Mouse (Mus musculus): ENCODE measurements around the gene Nynrin. TPM values are rescaled to one million over a fixed set of nuclear protein-coding genes. Genes with fewer than 3 reads are reported as not detected.

Nynrin gene
- total and polyA plus RNA-seq, 3 experiments, result not detected

DNA sequence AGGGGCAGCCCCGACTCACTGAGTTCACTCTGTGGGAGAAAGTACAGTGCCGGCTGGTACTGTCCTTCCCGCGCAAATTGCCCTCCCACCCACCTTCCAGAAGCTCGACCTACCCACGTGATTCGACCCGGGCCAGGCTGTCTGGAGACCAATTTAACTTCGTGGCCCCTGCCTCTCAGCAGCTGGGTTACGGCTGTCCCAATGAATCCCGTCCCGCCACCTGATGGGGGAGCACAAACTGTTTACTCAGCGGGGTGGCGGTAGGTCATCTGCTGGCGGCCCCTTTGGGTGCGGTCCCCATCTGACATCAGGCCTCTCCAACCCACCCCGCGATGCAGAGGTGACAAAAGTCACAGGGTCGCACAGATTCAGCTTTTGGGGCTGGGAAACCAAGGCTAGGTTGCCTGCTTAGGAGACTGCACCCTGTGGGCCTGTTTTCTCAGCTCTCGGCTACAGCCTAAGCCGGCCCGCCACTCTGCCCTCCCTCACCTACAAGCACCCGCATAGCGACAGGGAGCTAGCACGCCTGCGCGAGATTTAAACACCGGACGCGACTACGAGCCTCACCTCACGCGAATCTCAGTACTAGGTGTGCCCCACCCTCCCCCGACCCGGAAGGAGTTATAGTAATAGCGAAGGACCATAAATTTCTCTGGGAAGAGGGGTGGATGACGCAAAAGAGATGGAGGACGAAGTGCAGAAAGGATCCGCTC is 46.0 kb downstream of the Nynrin start, which contains the start of gene Sdr39u1:
TSS of gene Sdr39u1 (minus strand) at position 593 of the 713 bp plus-strand sequence.
- Histone ChIP-seq H3K27ac (ENCODE audit: control insufficient read depth, low read depth, low read length) (no peak within 1 kb of the TSS), H3K79me2 (ENCODE audit: control insufficient read depth, insufficient read depth, low read length, poor library complexity) (no peaks in the 10 kb centered on the region), H3K9me3 (replicated peaks; ENCODE audit: insufficient read depth, low read length) (no peaks in the 10 kb centered on the region), H3K36me3 (ENCODE audit: control insufficient read depth in 1 of 2, insufficient read depth in 2 of 2, low read length in 2 of 2) (no peaks in the 10 kb centered on the region; a peak in 1 of 4 replicates), H3K4me1 (ENCODE audit: control insufficient read depth in 1 of 2, insufficient read depth in 2 of 2, low read length in 2 of 2) (peaks cover 0 to 5% of the 10 kb centered on the region in 2 experiments; a peak in 2 of 4 replicates), H3K4me3 (ENCODE audit: control insufficient read depth in 1 of 2, insufficient read depth in 1 of 2, low read depth in 2 of 2, low read length in 2 of 2) (no peak within 1 kb of the TSS), H3K27me3 (ENCODE audit: control insufficient read depth in 1 of 2, insufficient read depth in 2 of 2, low read length in 2 of 2) (peaks cover 0 to 2% of the 10 kb centered on the region in 2 experiments; a peak in 1 of 4 replicates), H3K9ac (ENCODE audit: control insufficient read depth, low read depth, low read length, poor library complexity, severe bottlenecking) (no peak within 1 kb of the TSS)
- no peak for DNase-seq (ENCODE audit: low read depth, low spot score)
- TF ChIP-seq POLR2A (IDR thresholded peaks at IDR 0.05; ENCODE audit: control insufficient read depth in 1 of 2, insufficient read depth in 1 of 2, low read depth in 1 of 2, low read length in 2 of 2, poor library complexity in 1 of 2) (no peak), UBTF (IDR thresholded peaks at IDR 0.05; ENCODE audit: borderline replicate concordance, insufficient read depth, low read depth, low read length) (no peak), USF2 (IDR thresholded peaks at IDR 0.05; ENCODE audit: borderline replicate concordance in 1 of 2, insufficient read depth in 1 of 2, low read depth in 1 of 2, low read length in 2 of 2) (no peak), MAZ (IDR thresholded peaks at IDR 0.05; ENCODE audit: low read depth, low read length) (no peak), HCFC1 (IDR thresholded peaks at IDR 0.05; ENCODE audit: low read depth, low read length) (no peak), RCOR1 (IDR thresholded peaks at IDR 0.05; ENCODE audit: low read depth, low read length) (no peak)

DNA sequence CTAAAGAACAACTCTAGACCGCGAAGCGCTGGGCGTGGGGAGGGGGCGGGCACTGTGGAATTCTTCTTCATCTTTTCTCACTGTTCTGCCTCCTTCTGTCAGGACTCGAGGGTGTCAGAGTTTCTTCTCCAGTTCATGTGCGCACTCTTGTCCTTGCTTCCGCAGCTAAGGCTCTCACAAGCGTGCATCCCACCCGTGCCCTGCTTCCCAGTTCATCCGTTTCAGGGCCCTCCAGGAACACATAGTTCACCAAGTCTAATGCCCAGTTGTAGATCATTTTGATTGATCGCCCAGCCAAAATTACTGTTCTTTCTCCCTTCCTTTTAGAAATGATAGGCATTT is 46.6 kb downstream of the Nynrin start:
- no peaks in the 10 kb centered on the region for H3K36me3 ChIP-seq (ENCODE audit: control insufficient read depth in 1 of 2, insufficient read depth in 2 of 2, low read length in 2 of 2)
- peaks cover 0 to 2% of the 10 kb centered on the region in 2 experiments; a peak in 1 of 4 replicates for H3K27me3 ChIP-seq (ENCODE audit: control insufficient read depth in 1 of 2, insufficient read depth in 2 of 2, low read length in 2 of 2)
- H3K4me1 ChIP-seq (ENCODE audit: control insufficient read depth in 1 of 2, insufficient read depth in 2 of 2, low read length in 2 of 2), result peaks cover 0 to 5% of the 10 kb centered on the region in 2 experiments; a peak in 2 of 4 replicates
- H3K9ac ChIP-seq (ENCODE audit: control insufficient read depth, low read depth, low read length, poor library complexity, severe bottlenecking), result no peak overlapping the region
- no peaks in the 10 kb centered on the region for H3K79me2 ChIP-seq (ENCODE audit: control insufficient read depth, insufficient read depth, low read length, poor library complexity)
- no peak for DNase-seq (ENCODE audit: low read depth, low spot score)
- no peak overlapping the region for H3K27ac ChIP-seq (ENCODE audit: control insufficient read depth, low read depth, low read length)
- no peak for TF ChIP-seq HCFC1 (IDR thresholded peaks at IDR 0.05; ENCODE audit: low read depth, low read length)
- no peaks in the 10 kb centered on the region for H3K9me3 ChIP-seq (replicated peaks; ENCODE audit: insufficient read depth, low read length)
- H3K4me3 ChIP-seq (ENCODE audit: control insufficient read depth in 1 of 2, insufficient read depth in 1 of 2, low read depth in 2 of 2, low read length in 2 of 2), result no peak overlapping the region

DNA sequence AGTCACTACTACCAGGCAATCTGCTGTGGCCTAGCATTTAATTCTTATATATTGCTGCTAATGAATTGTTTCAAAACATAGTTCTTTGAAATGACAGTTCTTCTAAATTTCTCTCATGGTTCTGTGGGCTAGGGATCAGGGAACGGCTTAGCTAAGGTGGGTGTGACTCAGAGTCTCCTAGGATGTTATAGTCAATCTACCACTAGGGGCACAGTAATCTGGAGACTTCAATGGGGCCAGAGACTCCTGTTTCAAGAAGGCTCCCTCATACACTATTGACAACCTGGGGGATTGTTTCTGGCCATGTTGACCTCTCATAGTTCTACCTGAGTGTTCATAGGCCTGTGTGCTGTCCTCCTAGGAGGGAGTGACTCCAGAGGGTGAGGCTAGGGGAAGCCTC is 51.7 kb downstream of the Nynrin start:
- Histone ChIP-seq H3K36me3 (ENCODE audit: control insufficient read depth in 1 of 2, insufficient read depth in 2 of 2, low read length in 2 of 2) (no peaks in the 10 kb centered on the region), H3K79me2 (ENCODE audit: control insufficient read depth, insufficient read depth, low read length, poor library complexity) (no peaks in the 10 kb centered on the region), H3K27me3 (ENCODE audit: control insufficient read depth in 1 of 2, insufficient read depth in 2 of 2, low read length in 2 of 2) (peaks cover 10 to 28% of the 10 kb centered on the region in 2 experiments), H3K4me3 (ENCODE audit: control insufficient read depth in 1 of 2, insufficient read depth in 1 of 2, low read depth in 2 of 2, low read length in 2 of 2) (no peak overlapping the region), H3K9me3 (replicated peaks; ENCODE audit: insufficient read depth, low read length) (no peaks in the 10 kb centered on the region), H3K4me1 (ENCODE audit: control insufficient read depth in 1 of 2, insufficient read depth in 2 of 2, low read length in 2 of 2) (peaks cover 0 to 5% of the 10 kb centered on the region in 2 experiments; a peak in 2 of 4 replicates), H3K27ac (ENCODE audit: control insufficient read depth, low read depth, low read length) (no peak overlapping the region), H3K9ac (ENCODE audit: control insufficient read depth, low read depth, low read length, poor library complexity, severe bottlenecking) (no peak overlapping the region)
- DNase-seq (ENCODE audit: low read depth, low spot score), result peak; percentile 39
- TF ChIP-seq CTCF (IDR thresholded peaks at IDR 0.05 in 2 of 3, conservative IDR thresholded peaks at IDR 0.05 in 1 of 3; ENCODE audit: control insufficient read depth in 1 of 3, insufficient read depth in 1 of 3, low read depth in 2 of 3, low read length in 3 of 3, poor library complexity in 1 of 3, severe bottlenecking in 1 of 3) (peak; percentile 14 to 54 (median 34); a peak in 4 of 6 replicates), HCFC1 (IDR thresholded peaks at IDR 0.05; ENCODE audit: low read depth, low read length) (no peak), RAD21 (IDR thresholded peaks at IDR 0.05; ENCODE audit: low read depth, low read length) (peak; percentile 1), SMC3 (IDR thresholded peaks at IDR 0.05; ENCODE audit: low read depth, low read length) (0 out of 2 replicates have a peak, but pooled peaks have one; percentile 10)

All from MEL (cell line).